Comparison of ENCODE assay signal across 8 mouse cellular contexts in the genomic region with DNA sequence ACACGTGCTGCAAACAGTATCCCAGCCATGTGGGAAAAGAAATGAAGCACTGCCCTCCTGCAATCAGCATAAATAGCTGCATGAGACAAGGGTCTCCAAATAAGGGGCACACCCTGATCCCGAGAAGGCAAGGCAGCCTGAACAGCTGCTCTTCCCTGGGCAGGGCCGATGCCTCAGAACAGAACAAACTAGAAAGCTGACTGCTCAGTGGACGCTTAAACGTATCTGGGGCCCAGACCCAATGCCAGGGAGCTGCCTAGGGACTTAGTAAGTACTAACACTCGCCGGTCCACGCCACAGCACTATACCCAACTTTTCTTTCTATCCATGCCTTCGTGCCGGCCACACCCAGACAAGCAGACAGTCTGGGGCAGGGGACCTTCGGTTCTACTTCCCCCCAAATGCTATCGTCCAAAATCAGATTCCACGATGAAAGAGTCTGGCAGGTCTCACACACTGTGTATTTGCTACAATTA. TPM values are rescaled to one million over a fixed set of nuclear protein-coding genes. Genes with fewer than 3 reads are reported as not detected.
DNase-seq lines count a peak whose midpoint lies in the region; ATAC-seq and TF ChIP-seq lines count a peak whose summit lies in the region.
"Had no signal": no experiment of that assay in that cellular context is flagged by ENCODE, and none has a peak within 500 bp of the region (broad histone marks: within the 10 kb centered on the region; RNA-seq: fewer than 3 reads in every experiment).

No protein-coding gene starts in this region.

- peaks cover 4% of the 10 kb centered on the region; the same call in 1 of the 2 replicates for H3K36me3 ChIP-seq in lung, postnatal 0 days (ENCODE audit: insufficient read depth, low read length)
- H3K36me3 ChIP-seq in forebrain, embryonic 11.5 days (ENCODE audit: control insufficient read depth, insufficient read depth, low read length) = peaks cover 6% of the 10 kb centered on the region
- H3K36me3 ChIP-seq in limb, embryonic 10.5 days = peaks cover 52% of the 10 kb centered on the region
- H3K36me3 ChIP-seq in small intestine, adult 2 months (ENCODE audit: control insufficient read depth, insufficient read depth, low read length) = peaks cover 20% of the 10 kb centered on the region

- no peak overlapping the region for H3K27ac ChIP-seq in lung, postnatal 0 days (ENCODE audit: low read length)
- H3K27ac ChIP-seq in forebrain, embryonic 11.5 days (ENCODE audit: low read depth, low read length) = no peak overlapping the region
- no peak overlapping the region for H3K27ac ChIP-seq in limb, embryonic 10.5 days
- H3K27ac ChIP-seq in small intestine, adult 2 months (ENCODE audit: insufficient read depth, low read depth, low read length) = peak overlapping the region; percentile 87

- TF ChIP-seq EP300 in lung, postnatal 0 days (IDR thresholded peaks at IDR 0.05) = no peak

- no peak for ATAC-seq in lung, postnatal 0 days
- no peak for ATAC-seq in forebrain, embryonic 11.5 days (replicated peaks; ENCODE audit: low FRiP score)

- H3K9ac ChIP-seq in lung, postnatal 0 days (replicated peaks; ENCODE audit: low read depth) = no peak overlapping the region
- H3K9ac ChIP-seq in forebrain, embryonic 11.5 days (ENCODE audit: low read length) = peak overlapping the region; percentile 25; the same call in 1 of the 2 replicates

- peak overlapping the region; percentile 94 for H3K4me2 ChIP-seq in lung, postnatal 0 days (replicated peaks; ENCODE audit: low read depth, low read length)
- no peak overlapping the region for H3K4me2 ChIP-seq in forebrain, embryonic 11.5 days (ENCODE audit: low read depth, low read length, severe bottlenecking)

- 44% methylated on average over 13 of the region's 13 CpGs for WGBS in lung, postnatal 0 days
- WGBS in forebrain, embryonic 11.5 days = 78% methylated on average over 13 of the region's 13 CpGs
- WGBS in limb, embryonic 10.5 days = 85% methylated on average over 13 of the region's 13 CpGs
- WGBS in small intestine, adult 2 months = 8% methylated on average over 13 of the region's 13 CpGs

- TF ChIP-seq CTCF in lung, postnatal 0 days (IDR thresholded peaks at IDR 0.05) = no peak
- TF ChIP-seq CTCF in small intestine, adult 2 months (IDR thresholded peaks at IDR 0.05; ENCODE audit: extremely low read depth, insufficient read length, insufficient replicate concordance, low read depth, low read length) = no peak

- no peak for DNase-seq in lung, postnatal 0 days (ENCODE audit: low spot score)
- no peak for DNase-seq in lung, postnatal 4 days
- DNase-seq in forebrain, embryonic 11.5 days (ENCODE audit: low spot score) = no peak
- no peak for DNase-seq in limb, embryonic 10.5 days (ENCODE audit: low spot score)
- DNase-seq in layer of hippocampus, postnatal 25 days (ENCODE audit: extremely low spot score in 1 of 2, low spot score in 1 of 2) = no peak
- DNase-seq in right cerebral cortex, adult 2 months (ENCODE audit: low spot score in 2 of 2) = no peak
- DNase-seq: cerebellum, postnatal 14 days had no signal

- H3K27me3 ChIP-seq in lung, postnatal 0 days (replicated peaks; ENCODE audit: insufficient read depth, low read length) = no peaks in the 10 kb centered on the region
- no peaks in the 10 kb centered on the region for H3K27me3 ChIP-seq in forebrain, embryonic 11.5 days (ENCODE audit: control insufficient read depth, insufficient read depth, low read length)
- no peaks in the 10 kb centered on the region for H3K27me3 ChIP-seq in limb, embryonic 10.5 days (ENCODE audit: low read depth, poor library complexity, severe bottlenecking)
- no peaks in the 10 kb centered on the region for H3K27me3 ChIP-seq in small intestine, adult 2 months (ENCODE audit: control insufficient read depth, insufficient read depth, low read length)

- H3K4me3 ChIP-seq in lung, postnatal 0 days (ENCODE audit: low read depth, low read length) = no peak overlapping the region
- no peak overlapping the region for H3K4me3 ChIP-seq in forebrain, embryonic 11.5 days (ENCODE audit: low read depth, low read length)
- H3K4me3 ChIP-seq in limb, embryonic 10.5 days = peak overlapping the region; percentile 83
- H3K4me3 ChIP-seq in small intestine, adult 2 months (ENCODE audit: low read depth, low read length) = peak overlapping the region; percentile 58

- peaks cover 24% of the 10 kb centered on the region; the same call in 1 of the 2 replicates for H3K4me1 ChIP-seq in lung, postnatal 0 days (ENCODE audit: insufficient read depth, low read depth, low read length)
- peaks cover 18% of the 10 kb centered on the region for H3K4me1 ChIP-seq in forebrain, embryonic 11.5 days (replicated peaks; ENCODE audit: control insufficient read depth, insufficient read depth, low read length)
- H3K4me1 ChIP-seq in limb, embryonic 10.5 days = peaks cover 60% of the 10 kb centered on the region
- peaks cover 23% of the 10 kb centered on the region for H3K4me1 ChIP-seq in small intestine, adult 2 months (ENCODE audit: control insufficient read depth, insufficient read depth, insufficient read length, low read length)

- no peak for TF ChIP-seq POLR2A in small intestine, adult 2 months (IDR thresholded peaks at IDR 0.05; ENCODE audit: low read depth, low read length)

- H3K9me3 ChIP-seq in lung, postnatal 0 days (ENCODE audit: low read length) = no peaks in the 10 kb centered on the region
- no peaks in the 10 kb centered on the region for H3K9me3 ChIP-seq in forebrain, embryonic 11.5 days (ENCODE audit: control insufficient read depth, low read length)
- no peaks in the 10 kb centered on the region for H3K9me3 ChIP-seq in limb, embryonic 10.5 days (replicated peaks)

RNA-seq across cellular contexts. Expression of a gene that starts 2.8 kb away (rescaled TPM):
- polyA plus RNA-seq in lung, postnatal 0 days (2015; fragmentation: Nextera tagmentation; extraction: Ambion mirVana) = 15.0 and 17.5 TPM in 2 replicates
- 56.3 and 56.4 TPM in 2 replicates for polyA plus RNA-seq in forebrain, embryonic 11.5 days (2014; fragmentation: Nextera tagmentation; extraction: Ambion mirVana)
- polyA plus RNA-seq in limb, embryonic 10.5 days (2016; fragmentation: Nextera tagmentation; extraction: Ambion mirVana) = 92.0 and 94.3 TPM in 2 replicates
- 56.0 and 78.3 TPM in 2 replicates for polyA plus RNA-seq in small intestine, adult 2 months (2012; rRNA removed)
- total RNA-seq in layer of hippocampus, postnatal 25 days (2021) = 10 to 100 TPM; 75.6 to 86.5 TPM

RNA-seq across cellular contexts. Expression of a gene that starts 20.4 kb away (rescaled TPM):
- 21.8 and 24.8 TPM in 2 replicates for polyA plus RNA-seq in lung, postnatal 0 days (2015; fragmentation: Nextera tagmentation; extraction: Ambion mirVana)
- polyA plus RNA-seq in forebrain, embryonic 11.5 days (2014; fragmentation: Nextera tagmentation; extraction: Ambion mirVana) = 81.2 and 83.3 TPM in 2 replicates
- polyA plus RNA-seq in limb, embryonic 10.5 days (2016; fragmentation: Nextera tagmentation; extraction: Ambion mirVana) = 77.0 and 78.3 TPM in 2 replicates
- polyA plus RNA-seq in small intestine, adult 2 months (2012; rRNA removed) = 16.9 and 26.5 TPM in 2 replicates
- total RNA-seq in layer of hippocampus, postnatal 25 days (2021) = 10 to 100 TPM; 26.8 to 30.9 TPM

RNA-seq across cellular contexts. Expression of a gene that starts 36.0 kb away (rescaled TPM):
- 43.6 and 43.9 TPM in 2 replicates for polyA plus RNA-seq in lung, postnatal 0 days (2015; fragmentation: Nextera tagmentation; extraction: Ambion mirVana)
- polyA plus RNA-seq in forebrain, embryonic 11.5 days (2014; fragmentation: Nextera tagmentation; extraction: Ambion mirVana) = 30.1 and 31.5 TPM in 2 replicates
- 91.6 and 91.9 TPM in 2 replicates for polyA plus RNA-seq in limb, embryonic 10.5 days (2016; fragmentation: Nextera tagmentation; extraction: Ambion mirVana)
- polyA plus RNA-seq in small intestine, adult 2 months (2012; rRNA removed) = 63.3 and 95.9 TPM in 2 replicates
- total RNA-seq in layer of hippocampus, postnatal 25 days (2021) = 1 to 10 TPM; 8.0 to 8.1 TPM

RNA-seq across cellular contexts. Expression of a gene that starts 39.0 kb away (rescaled TPM):
- 0.90 and 1.1 TPM in 2 replicates for polyA plus RNA-seq in lung, postnatal 0 days (2015; fragmentation: Nextera tagmentation; extraction: Ambion mirVana)
- 1.2 and 1.5 TPM in 2 replicates for polyA plus RNA-seq in forebrain, embryonic 11.5 days (2014; fragmentation: Nextera tagmentation; extraction: Ambion mirVana)
- 1.9 and 2.6 TPM in 2 replicates for polyA plus RNA-seq in limb, embryonic 10.5 days (2016; fragmentation: Nextera tagmentation; extraction: Ambion mirVana)
- polyA plus RNA-seq in small intestine, adult 2 months (2012; rRNA removed) = 0.89 and 1.0 TPM in 2 replicates
- 100 to 1,000 TPM; 118 to 121 TPM for total RNA-seq in layer of hippocampus, postnatal 25 days (2021)

RNA-seq across cellular contexts. Expression of a gene that starts 57.1 kb away (rescaled TPM):
- 32.4 and 32.5 TPM in 2 replicates for polyA plus RNA-seq in lung, postnatal 0 days (2015; fragmentation: Nextera tagmentation; extraction: Ambion mirVana)
- polyA plus RNA-seq in forebrain, embryonic 11.5 days (2014; fragmentation: Nextera tagmentation; extraction: Ambion mirVana) = 22.0 and 33.1 TPM in 2 replicates
- polyA plus RNA-seq in limb, embryonic 10.5 days (2016; fragmentation: Nextera tagmentation; extraction: Ambion mirVana) = 24.9 and 26.2 TPM in 2 replicates
- not detected in 2 replicates for polyA plus RNA-seq in small intestine, adult 2 months (2012; rRNA removed)
- not detected for total RNA-seq in layer of hippocampus, postnatal 25 days (2021)

Comparison
In these comparisons a context has a peak if more than half of its experiments do, and no peak if none do; other contexts are left out.
1. H3K4me3 ChIP-seq: peak in limb, embryonic 10.5 days (single experiment) and small intestine, adult 2 months (single experiment); none in lung, postnatal 0 days (single experiment) and forebrain, embryonic 11.5 days (single experiment).